Mouse (Mus musculus): ENCODE data around the gene Egfr. TPM values are rescaled to one million over a fixed set of nuclear protein-coding genes. Genes with fewer than 3 reads are reported as not detected.

Egfr gene
- total and polyA plus RNA-seq, 3 experiments = 0.26 TPM; not detected in 2

DNA sequence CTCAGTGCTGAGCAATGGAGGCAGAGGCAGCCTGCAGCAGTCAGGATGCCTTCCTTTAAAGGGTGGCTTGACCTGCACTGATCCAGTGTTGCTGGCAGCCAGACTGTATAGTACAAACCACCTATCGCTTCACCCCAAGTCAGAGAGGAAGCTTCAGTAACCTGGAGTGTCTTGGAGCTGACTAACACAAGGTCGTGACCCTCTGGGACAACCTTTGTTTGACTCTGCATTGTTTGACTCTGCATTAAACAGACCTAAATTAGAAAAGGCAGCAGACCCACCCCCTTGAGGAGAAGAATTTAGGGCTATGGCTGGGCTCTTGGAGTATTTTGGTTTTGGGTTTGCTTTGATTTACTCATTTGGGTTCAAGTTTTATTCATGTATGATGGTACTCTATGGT lies 117.5 kb downstream of the Egfr start:
- no peak for TF ChIP-seq E2F4 (IDR thresholded peaks at IDR 0.05; ENCODE audit: insufficient replicate concordance, low read depth, low read length)
- TF ChIP-seq ZKSCAN1 (IDR thresholded peaks at IDR 0.05; ENCODE audit: borderline replicate concordance, low read depth, low read length) = no peak
- no peak for TF ChIP-seq GABPA (IDR thresholded peaks at IDR 0.05; ENCODE audit: insufficient replicate concordance, low read depth, low read length)
- Histone ChIP-seq H3K79me2 (replicated peaks; ENCODE audit: control insufficient read depth, extremely low read depth, insufficient read depth, poor library complexity, severe bottlenecking) (no peaks in the 10 kb centered on the region), H3K36me3 (replicated peaks in 1 of 2; ENCODE audit: control insufficient read depth in 1 of 2, insufficient read depth in 1 of 2, low read length in 1 of 2) (no peaks in the 10 kb centered on the region), H3K9me3 (replicated peaks; ENCODE audit: low read length) (no peaks in the 10 kb centered on the region), H3K9ac (ENCODE audit: insufficient read depth, low read depth) (no peak overlapping the region), H3K27me3 (replicated peaks) (no peaks in the 10 kb centered on the region), H3K4me3 (replicated peaks in 1 of 3; ENCODE audit: low read depth in 2 of 3, low read length in 2 of 3, poor library complexity in 1 of 3) (no peak overlapping the region), H3K27ac (ENCODE audit: insufficient read depth, low read depth) (no peak overlapping the region), H3K4me2 (ENCODE audit: insufficient read depth, low read depth, poor library complexity, severe bottlenecking) (no peak overlapping the region), H3K4me1 (ENCODE audit: control insufficient read depth in 1 of 2, insufficient read depth in 2 of 2) (peaks cover 6 to 16% of the 10 kb centered on the region in 2 experiments)
- DNase-seq (ENCODE audit: extremely low read depth) = no peak
- in situ Hi-C loops (cut with MboI; ENCODE audit: low pct_ligation_motif_present, low pct_unique_long_range_greater_than_20kb, low sequenced_read_pairs) = loop anchor here (5.0 kb wide), 1 partner anchor 342 kb away; no protein-coding TSS in a partner anchor
- dilution Hi-C loops (cut with MboI; ENCODE audit: extremely low pct_ligation_motif_present, extremely low pct_unique_long_range_greater_than_20kb, low sequenced_read_pairs) = no loop called here

DNA sequence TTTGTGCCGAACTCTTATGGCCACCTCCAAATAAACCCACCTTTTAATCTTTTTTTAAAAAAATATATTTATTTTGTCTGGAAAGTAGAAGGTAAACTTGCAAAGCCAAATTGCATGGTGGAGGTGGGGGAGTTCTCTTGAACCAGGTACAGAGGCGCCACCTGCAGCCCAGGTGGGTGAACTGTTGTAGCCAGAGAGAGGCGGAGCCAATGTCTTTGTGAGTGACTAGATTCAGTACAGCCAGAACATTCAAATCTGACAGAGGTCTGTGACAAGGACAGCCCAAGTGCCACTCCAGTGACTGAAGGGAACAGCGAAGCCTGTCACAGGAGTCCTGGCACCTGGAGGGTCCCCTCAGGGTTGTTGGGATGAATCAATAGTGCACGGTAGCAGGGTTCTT lies 119.1 kb downstream of the Egfr start:
- Histone ChIP-seq H3K9ac (ENCODE audit: insufficient read depth, low read depth) (no peak overlapping the region), H3K36me3 (replicated peaks in 1 of 2; ENCODE audit: control insufficient read depth in 1 of 2, insufficient read depth in 1 of 2, low read length in 1 of 2) (no peaks in the 10 kb centered on the region), H3K4me3 (replicated peaks in 1 of 3; ENCODE audit: low read depth in 2 of 3, low read length in 2 of 3, poor library complexity in 1 of 3) (no peak overlapping the region), H3K9me3 (replicated peaks; ENCODE audit: low read length) (no peaks in the 10 kb centered on the region), H3K4me2 (ENCODE audit: insufficient read depth, low read depth, poor library complexity, severe bottlenecking) (no peak overlapping the region), H3K27ac (ENCODE audit: insufficient read depth, low read depth) (no peak overlapping the region), H3K4me1 (ENCODE audit: control insufficient read depth in 1 of 2, insufficient read depth in 2 of 2) (peaks cover 6 to 16% of the 10 kb centered on the region in 2 experiments), H3K27me3 (replicated peaks) (no peaks in the 10 kb centered on the region), H3K79me2 (replicated peaks; ENCODE audit: control insufficient read depth, extremely low read depth, insufficient read depth, poor library complexity, severe bottlenecking) (no peaks in the 10 kb centered on the region)
- TF ChIP-seq SMC3 (IDR thresholded peaks at IDR 0.05; ENCODE audit: low read depth, low read length) (peak; percentile 80), BHLHE40 (IDR thresholded peaks at IDR 0.05; ENCODE audit: low read depth, low read length) (no peak), ZC3H11A (IDR thresholded peaks at IDR 0.05; ENCODE audit: low read depth, low read length) (peak; percentile 13; the same call in 1 of the 2 replicates), RAD21 (IDR thresholded peaks at IDR 0.05; ENCODE audit: low read depth, low read length) (peak; percentile 86), SIN3A (IDR thresholded peaks at IDR 0.05; ENCODE audit: low read length) (0 out of 2 replicates have a peak, but pooled peaks have one; percentile 13), USF1 (IDR thresholded peaks at IDR 0.05; ENCODE audit: low read depth, low read length) (no peak), CTCF (conservative IDR thresholded peaks at IDR 0.05 in 1 of 2, IDR thresholded peaks at IDR 0.05 in 1 of 2; ENCODE audit: low read depth in 2 of 2, low read length in 2 of 2) (peak; percentile 44 to 82; a peak in 3 of 4 replicates)
- dilution Hi-C loops (cut with MboI; ENCODE audit: extremely low pct_ligation_motif_present, extremely low pct_unique_long_range_greater_than_20kb, low sequenced_read_pairs) = no loop called here
- peak; percentile 63 for DNase-seq (ENCODE audit: extremely low read depth)
- in situ Hi-C loops (cut with MboI; ENCODE audit: low pct_ligation_motif_present, low pct_unique_long_range_greater_than_20kb, low sequenced_read_pairs) = no loop called here

DNA sequence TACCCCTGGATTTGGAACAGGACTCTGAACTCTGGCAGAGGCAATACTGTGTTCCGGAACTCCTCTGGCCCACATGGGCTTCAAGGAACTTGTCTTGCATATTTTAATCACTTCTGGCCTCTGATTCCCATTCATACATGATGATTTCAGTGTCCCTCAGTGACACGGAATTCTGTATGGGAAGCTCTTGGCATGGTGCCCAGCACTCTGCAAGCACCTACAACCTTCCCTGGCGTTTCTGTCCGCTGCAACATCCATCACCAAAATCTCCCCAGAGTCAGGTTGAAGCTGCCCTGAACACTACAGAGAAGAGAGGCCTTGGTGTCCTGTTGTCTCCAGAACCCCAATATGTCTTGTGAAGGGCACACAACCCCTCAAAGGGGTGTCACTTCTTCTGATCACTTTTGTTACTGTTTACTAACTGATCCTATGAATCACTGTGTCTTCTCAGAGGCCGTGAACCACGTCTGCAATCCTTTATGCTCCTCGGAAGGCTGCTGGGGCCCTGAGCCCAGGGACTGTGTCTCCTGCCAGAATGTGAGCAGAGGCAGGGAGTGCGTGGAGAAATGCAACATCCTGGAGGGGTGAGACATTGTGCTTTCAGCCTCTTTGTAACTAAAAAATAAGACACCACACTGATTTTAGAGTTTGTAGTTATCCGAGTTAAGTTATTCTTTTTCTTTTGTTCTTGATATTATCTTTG lies 125.8 kb downstream of the Egfr start:
- Histone ChIP-seq H3K9ac (ENCODE audit: insufficient read depth, low read depth) (no peak overlapping the region), H3K4me3 (replicated peaks in 1 of 3; ENCODE audit: low read depth in 2 of 3, low read length in 2 of 3, poor library complexity in 1 of 3) (no peak overlapping the region), H3K9me3 (replicated peaks; ENCODE audit: low read length) (no peaks in the 10 kb centered on the region), H3K4me1 (ENCODE audit: control insufficient read depth in 1 of 2, insufficient read depth in 2 of 2) (peaks cover 0 to 7% of the 10 kb centered on the region in 2 experiments; a peak in 1 of 4 replicates), H3K36me3 (replicated peaks in 1 of 2; ENCODE audit: control insufficient read depth in 1 of 2, insufficient read depth in 1 of 2, low read length in 1 of 2) (no peaks in the 10 kb centered on the region), H3K4me2 (ENCODE audit: insufficient read depth, low read depth, poor library complexity, severe bottlenecking) (no peak overlapping the region), H3K79me2 (replicated peaks; ENCODE audit: control insufficient read depth, extremely low read depth, insufficient read depth, poor library complexity, severe bottlenecking) (no peaks in the 10 kb centered on the region), H3K27ac (ENCODE audit: insufficient read depth, low read depth) (no peak overlapping the region), H3K27me3 (replicated peaks) (no peaks in the 10 kb centered on the region)
- dilution Hi-C loops (cut with MboI; ENCODE audit: extremely low pct_ligation_motif_present, extremely low pct_unique_long_range_greater_than_20kb, low sequenced_read_pairs) = no loop called here
- DNase-seq (ENCODE audit: extremely low read depth) = no peak
- in situ Hi-C loops (cut with MboI; ENCODE audit: low pct_ligation_motif_present, low pct_unique_long_range_greater_than_20kb, low sequenced_read_pairs) = no loop called here
- TF ChIP-seq SIN3A (IDR thresholded peaks at IDR 0.05; ENCODE audit: low read length) = no peak
- TF ChIP-seq KAT2A (IDR thresholded peaks at IDR 0.05; ENCODE audit: insufficient replicate concordance, low read length) = no peak
- TF ChIP-seq SMC3 (IDR thresholded peaks at IDR 0.05; ENCODE audit: low read depth, low read length) = no peak
- TF ChIP-seq EP300 (IDR thresholded peaks at IDR 0.05; ENCODE audit: low read length) = no peak
- no peak for TF ChIP-seq CHD1 (IDR thresholded peaks at IDR 0.05; ENCODE audit: low read depth, low read length)
- no peak for TF ChIP-seq TCF12 (IDR thresholded peaks at IDR 0.05; ENCODE audit: low read depth, low read length)
- no peak for TF ChIP-seq MAFK (IDR thresholded peaks at IDR 0.05; ENCODE audit: insufficient replicate concordance, low read length)
- TF ChIP-seq RCOR1 (conservative IDR thresholded peaks at IDR 0.05; ENCODE audit: low read depth, low read length) = no peak
- TF ChIP-seq BHLHE40 (IDR thresholded peaks at IDR 0.05; ENCODE audit: low read depth, low read length) = no peak
- TF ChIP-seq ZNF384 (IDR thresholded peaks at IDR 0.05; ENCODE audit: low read depth, low read length) = no peak
- no peak for TF ChIP-seq MXI1 (IDR thresholded peaks at IDR 0.05; ENCODE audit: low read depth, low read length)
- TF ChIP-seq MYC (IDR thresholded peaks at IDR 0.05; ENCODE audit: low read depth, low read length) = no peak
- no peak for TF ChIP-seq ELF1 (IDR thresholded peaks at IDR 0.05; ENCODE audit: low read depth, low read length)
- no peak for TF ChIP-seq USF1 (IDR thresholded peaks at IDR 0.05; ENCODE audit: low read depth, low read length)
- TF ChIP-seq USF2 (conservative IDR thresholded peaks at IDR 0.05; ENCODE audit: low read depth, low read length) = no peak
- no peak for TF ChIP-seq NELFE (IDR thresholded peaks at IDR 0.05; ENCODE audit: low read depth, low read length)
- no peak for TF ChIP-seq MAZ (IDR thresholded peaks at IDR 0.05; ENCODE audit: low read depth, low read length)
- no peak for TF ChIP-seq HCFC1 (IDR thresholded peaks at IDR 0.05; ENCODE audit: low read depth, low read length)

Measured in CH12.LX (cell line).